Mouse (Mus musculus): Measurements from ENCODE around the gene Mb. TPM values are rescaled to one million over a fixed set of nuclear protein-coding genes. Genes with fewer than 3 reads are reported as not detected.
A peak's percentile ranks its signal among the peaks of the same experiment; 100 is the strongest.

Mb gene
- polyA plus RNA-seq, 1 experiment: 1,055 TPM

GRCm38 (mm10) chr15:77035643-77036042, 14.8 kb downstream of the Mb start:
- TF ChIP-seq MYOG (IDR thresholded peaks at IDR 0.05; ENCODE audit: control insufficient read depth in 1 of 3, insufficient read depth in 1 of 3, insufficient read length in 2 of 3, low read depth in 2 of 3) (no peak), SRF (IDR thresholded peaks at IDR 0.05; ENCODE audit: control insufficient read depth, insufficient read length, low read depth) (peak; percentile 54), REST (IDR thresholded peaks at IDR 0.05; ENCODE audit: insufficient read depth, insufficient read length) (no peak)
- Histone ChIP-seq H3K79me2 (ENCODE audit: control insufficient read depth, insufficient read depth) (no peaks in the 10 kb centered on the region), H3K4me2 (ENCODE audit: low read depth) (peak overlapping the region; percentile 98), H3K36me3 (ENCODE audit: control insufficient read depth, insufficient read depth) (no peaks in the 10 kb centered on the region), H3K27me3 (ENCODE audit: control insufficient read depth, insufficient read depth, insufficient read length) (no peaks in the 10 kb centered on the region), H3ac (ENCODE audit: control insufficient read depth, insufficient read length) (no peak overlapping the region), H3K4me3 (peak overlapping the region; percentile 1)

- Histone ChIP-seq H3ac (ENCODE audit: control insufficient read depth, insufficient read length) (no peak overlapping the region), H3K4me2 (ENCODE audit: low read depth) (no peak overlapping the region), H3K4me3 (no peak overlapping the region), H3K79me2 (ENCODE audit: control insufficient read depth, insufficient read depth) (no peaks in the 10 kb centered on the region), H3K27me3 (ENCODE audit: control insufficient read depth, insufficient read depth, insufficient read length) (no peaks in the 10 kb centered on the region), H3K36me3 (ENCODE audit: control insufficient read depth, insufficient read depth) (no peaks in the 10 kb centered on the region)
- TF ChIP-seq SRF (IDR thresholded peaks at IDR 0.05; ENCODE audit: control insufficient read depth, insufficient read length, low read depth): no peak
- TF ChIP-seq MYOG (IDR thresholded peaks at IDR 0.05; ENCODE audit: control insufficient read depth in 1 of 3, insufficient read depth in 1 of 3, insufficient read length in 2 of 3, low read depth in 2 of 3): peak in 1 of 3 experiments; percentile 26
- peak in 1 of 3 experiments; percentile 44 for TF ChIP-seq MYOD1 (IDR thresholded peaks at IDR 0.05; ENCODE audit: control insufficient read depth in 1 of 3, insufficient read length in 2 of 3, low read depth in 2 of 3)
Observed at GRCm38 (mm10) chr15:77034526-77034925, 15.9 kb downstream of the Mb start.

GRCm38 (mm10) chr15:77031271-77031670, 19.2 kb downstream of the Mb start:
- no peaks in the 10 kb centered on the region for H3K36me3 ChIP-seq (ENCODE audit: control insufficient read depth, insufficient read depth)
- no peak overlapping the region for H3K4me3 ChIP-seq
- no peak overlapping the region for H3ac ChIP-seq (ENCODE audit: control insufficient read depth, insufficient read length)
- peak overlapping the region; percentile 64 for H3K4me2 ChIP-seq (ENCODE audit: low read depth)
- no peaks in the 10 kb centered on the region for H3K27me3 ChIP-seq (ENCODE audit: control insufficient read depth, insufficient read depth, insufficient read length)
- no peaks in the 10 kb centered on the region for H3K79me2 ChIP-seq (ENCODE audit: control insufficient read depth, insufficient read depth)
- TF ChIP-seq CEBPB (IDR thresholded peaks at IDR 0.05; ENCODE audit: insufficient read depth, poor library complexity, severe bottlenecking) (no peak), E2F4 (IDR thresholded peaks at IDR 0.05; ENCODE audit: insufficient read depth) (no peak), MAX (IDR thresholded peaks at IDR 0.05; ENCODE audit: low read depth) (no peak), POLR2A (IDR thresholded peaks at IDR 0.05; ENCODE audit: insufficient read length, low read depth) (no peak), USF1 (IDR thresholded peaks at IDR 0.05; ENCODE audit: low read depth) (no peak), MYOD1 (IDR thresholded peaks at IDR 0.05; ENCODE audit: control insufficient read depth in 1 of 3, insufficient read length in 2 of 3, low read depth in 2 of 3) (peak; percentile 44 to 66 (median 64)), MYOG (IDR thresholded peaks at IDR 0.05; ENCODE audit: control insufficient read depth in 1 of 3, insufficient read depth in 1 of 3, insufficient read length in 2 of 3, low read depth in 2 of 3) (peak in 2 of 3 experiments; percentile 45 to 69), POLR2AphosphoS2 (IDR thresholded peaks at IDR 0.05; ENCODE audit: insufficient read length, low read depth) (no peak), TCF12 (IDR thresholded peaks at IDR 0.05; ENCODE audit: insufficient read depth, poor library complexity, severe bottlenecking) (peak; percentile 64)

GRCm38 (mm10) chr15:77029331-77029991, 21.0 kb downstream of the Mb start:
- H3K4me2 ChIP-seq (ENCODE audit: low read depth): peak overlapping the region; percentile 43
- no peak overlapping the region for H3K4me3 ChIP-seq
- no peaks in the 10 kb centered on the region for H3K36me3 ChIP-seq (ENCODE audit: control insufficient read depth, insufficient read depth)
- no peaks in the 10 kb centered on the region for H3K27me3 ChIP-seq (ENCODE audit: control insufficient read depth, insufficient read depth, insufficient read length)
- TF ChIP-seq TCF12 (IDR thresholded peaks at IDR 0.05; ENCODE audit: insufficient read depth, poor library complexity, severe bottlenecking): peak; percentile 51
- no peak for TF ChIP-seq SRF (IDR thresholded peaks at IDR 0.05; ENCODE audit: control insufficient read depth, insufficient read length, low read depth)
- no peak for TF ChIP-seq REST (IDR thresholded peaks at IDR 0.05; ENCODE audit: insufficient read depth, insufficient read length)
- no peak for TF ChIP-seq CEBPB (IDR thresholded peaks at IDR 0.05; ENCODE audit: insufficient read depth, poor library complexity, severe bottlenecking)
- TF ChIP-seq MYOG (IDR thresholded peaks at IDR 0.05; ENCODE audit: control insufficient read depth in 1 of 3, insufficient read depth in 1 of 3, insufficient read length in 2 of 3, low read depth in 2 of 3): peak in 1 of 3 experiments; percentile 92
- TF ChIP-seq TCF3 (IDR thresholded peaks at IDR 0.05; ENCODE audit: insufficient read length, low read depth): peak; percentile 37
- peak in 2 of 3 experiments; percentile 93 to 97 for TF ChIP-seq MYOD1 (IDR thresholded peaks at IDR 0.05; ENCODE audit: control insufficient read depth in 1 of 3, insufficient read length in 2 of 3, low read depth in 2 of 3)
- TF ChIP-seq POLR2A (IDR thresholded peaks at IDR 0.05; ENCODE audit: insufficient read length, low read depth): peak; percentile 38
- no peak overlapping the region for H3ac ChIP-seq (ENCODE audit: control insufficient read depth, insufficient read length)
- H3K79me2 ChIP-seq (ENCODE audit: control insufficient read depth, insufficient read depth): no peaks in the 10 kb centered on the region

- Histone ChIP-seq H3K27me3 (ENCODE audit: control insufficient read depth, insufficient read depth, insufficient read length) (no peaks in the 10 kb centered on the region), H3K36me3 (ENCODE audit: control insufficient read depth, insufficient read depth) (no peaks in the 10 kb centered on the region), H3K79me2 (ENCODE audit: control insufficient read depth, insufficient read depth) (no peaks in the 10 kb centered on the region)
Observed at GRCm38 (mm10) chr15:77027675-77028074, 22.8 kb downstream of the Mb start.

More at GRCm38 (mm10) chr15:77027675-77028074, 22.8 kb downstream of the Mb start:
- no peak overlapping the region for H3ac ChIP-seq (ENCODE audit: control insufficient read depth, insufficient read length)
- TF ChIP-seq POLR2A (IDR thresholded peaks at IDR 0.05; ENCODE audit: insufficient read length, low read depth): peak; percentile 28
- peak in 2 of 3 experiments; percentile 30 to 78 for TF ChIP-seq MYOG (IDR thresholded peaks at IDR 0.05; ENCODE audit: control insufficient read depth in 1 of 3, insufficient read depth in 1 of 3, insufficient read length in 2 of 3, low read depth in 2 of 3)
- TF ChIP-seq MYOD1 (IDR thresholded peaks at IDR 0.05; ENCODE audit: control insufficient read depth in 1 of 3, insufficient read length in 2 of 3, low read depth in 2 of 3): peak in 2 of 3 experiments; percentile 51 to 91
- no peak for TF ChIP-seq TCF12 (IDR thresholded peaks at IDR 0.05; ENCODE audit: insufficient read depth, poor library complexity, severe bottlenecking)
- H3K4me3 ChIP-seq: no peak overlapping the region
- H3K4me2 ChIP-seq (ENCODE audit: low read depth): no peak overlapping the region
